Mouse (Mus musculus) heart, postnatal 10 days (tissue): ENCODE measurements around the gene Rab3ip. TPM values are rescaled to one million over a fixed set of nuclear protein-coding genes. Genes with fewer than 3 reads are reported as not detected.

Experiments used
- DNase-seq, 2 experiments: peaks; one replicate each; pipeline ENCODE4 v3.0.0; 2021
- intact Hi-C: fragments of 180-260 bp; cut with DNase I; formaldehyde crosslinking; loops from one replicate; pipeline ENCODE4 v1.15.1; 2025
- total RNA-seq, 2 experiments: library from RNA; stranded (reverse); gene quantifications; 2 replicates each; pipeline ENCODE4 v1.2.3; 2021

Rab3ip gene
- 10 to 100 TPM; 76.8 to 81.6 TPM for total RNA-seq

DNA sequence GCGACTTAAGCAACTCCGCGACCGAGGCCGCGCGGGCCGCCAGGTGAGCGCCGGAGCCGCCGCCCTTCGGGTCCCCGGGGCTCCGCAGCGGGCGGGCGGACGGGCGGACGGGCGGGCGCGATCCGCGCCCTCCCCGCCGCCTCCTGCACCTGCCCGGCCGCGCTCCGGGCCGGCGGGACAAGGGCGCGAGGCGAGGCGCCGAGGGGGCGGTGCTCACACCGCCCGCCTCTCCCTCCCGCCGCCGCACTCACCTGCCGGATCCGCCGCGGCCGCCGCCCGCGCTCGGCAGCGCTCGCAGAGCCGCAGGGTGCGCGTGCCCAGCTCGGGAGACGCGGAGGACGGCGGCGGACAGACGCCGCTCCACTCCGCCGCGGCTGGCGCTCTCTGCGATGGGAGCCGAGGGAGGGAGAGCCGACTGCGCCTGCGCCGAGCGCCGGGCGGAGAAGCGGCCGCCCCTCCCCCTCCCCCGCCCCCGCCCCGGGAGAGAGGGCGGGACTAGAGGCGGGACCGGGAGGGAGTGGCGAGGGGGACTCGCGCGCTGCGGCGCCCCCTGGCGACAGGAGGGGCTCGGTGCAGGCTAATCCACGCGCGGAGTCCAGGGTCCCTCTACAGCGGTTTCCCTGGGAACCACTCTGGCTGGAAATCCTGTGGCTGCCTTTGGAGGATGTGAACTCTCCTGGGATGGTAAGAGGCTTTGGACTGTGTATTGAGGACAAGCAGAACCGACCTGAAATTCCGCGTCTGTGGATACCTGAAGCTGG lies at the start of gene Rab3ip:
Gene Rab3ip (minus strand): TSS at position 761 of the 761 bp plus-strand sequence.
- intact Hi-C loops = no loop called here

DNA sequence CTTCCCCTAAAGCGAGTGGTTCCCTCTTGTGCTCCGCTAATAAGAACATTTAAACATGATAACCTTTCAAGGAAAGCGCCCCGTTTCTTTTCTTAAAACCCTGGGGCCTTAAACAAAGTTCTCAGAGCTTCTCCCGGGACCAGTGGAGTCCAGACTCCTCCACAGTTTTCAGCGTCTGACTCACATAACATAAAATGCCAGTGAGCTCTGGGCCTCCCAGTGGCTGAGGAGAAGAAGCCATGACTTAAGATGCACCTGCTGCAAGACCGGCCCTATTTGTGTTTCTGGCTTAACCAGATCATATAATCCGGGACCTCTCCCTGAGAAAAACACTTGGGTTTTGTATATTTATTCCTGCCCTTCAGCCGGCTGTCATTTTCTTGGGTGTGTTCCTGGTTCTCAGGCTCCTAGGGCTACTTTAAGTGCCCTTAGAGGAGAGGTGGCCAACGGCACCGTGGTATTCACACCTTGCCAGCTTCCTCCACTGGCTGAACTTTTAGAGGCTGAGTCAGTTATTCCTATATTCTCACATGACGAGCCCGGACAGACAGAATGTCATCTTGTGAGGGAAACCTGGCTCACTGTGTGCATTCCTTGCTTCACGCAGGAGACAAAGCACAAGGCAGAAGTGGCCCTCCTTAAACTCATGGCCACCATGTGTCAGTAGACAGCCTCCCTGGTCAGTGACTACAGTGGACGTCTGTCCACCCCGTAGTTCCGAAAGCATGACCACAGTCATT lies 48.3 kb upstream of the Rab3ip start:
- DNase-seq = no peak
- intact Hi-C loops = no loop called here

More for the DNA sequence above, at the start of gene Rab3ip:
- peak; percentile 91 to 93 for DNase-seq

- intact Hi-C loops = no loop called here
- peak; percentile 83 to 88 for DNase-seq
Observed at GRCm38 (mm10) chr10:116996236-116996600, 45.6 kb upstream of the Rab3ip start.

GRCm38 (mm10) chr10:116995584-116996235 lies 45.1 kb upstream of the Rab3ip start:
- intact Hi-C loops = no loop called here
- DNase-seq = no peak

DNA sequence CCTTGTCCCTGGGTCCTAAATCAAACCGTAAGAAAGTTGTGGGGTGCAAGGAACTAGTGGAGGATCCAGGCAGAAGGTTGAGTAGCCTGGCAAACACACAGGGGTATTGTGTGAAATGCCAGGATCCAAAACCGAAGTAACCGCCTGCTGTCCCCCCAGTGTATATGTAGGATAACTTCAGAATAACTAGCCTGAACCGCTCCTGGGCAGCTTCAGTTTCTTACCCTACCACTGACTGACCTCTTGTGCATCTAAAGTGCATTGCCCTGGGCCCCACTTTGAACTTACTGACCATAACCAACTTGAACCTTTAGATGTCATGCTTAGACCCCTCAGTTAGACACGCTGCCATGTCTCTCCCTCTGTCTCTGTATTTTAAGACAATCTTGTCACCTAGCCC lies 44.6 kb upstream of the Rab3ip start:
- DNase-seq = no peak
- intact Hi-C loops = no loop called here

GRCm38 (mm10) chr10:116993971-116994370 lies 43.4 kb upstream of the Rab3ip start:
- DNase-seq = no peak
- intact Hi-C loops = no loop called here

GRCm38 (mm10) chr10:116986264-116987082 lies 35.9 kb upstream of the Rab3ip start, which contains the start of gene Best3:
Gene Best3 (plus strand): TSS chr10:116986314.
- intact Hi-C loops = no loop called here
- peak in 1 of 2 experiments; percentile 16 for DNase-seq

- no peak for DNase-seq
- intact Hi-C loops = no loop called here
Observed at GRCm38 (mm10) chr10:116984836-116985235, 34.3 kb upstream of the Rab3ip start.

DNA sequence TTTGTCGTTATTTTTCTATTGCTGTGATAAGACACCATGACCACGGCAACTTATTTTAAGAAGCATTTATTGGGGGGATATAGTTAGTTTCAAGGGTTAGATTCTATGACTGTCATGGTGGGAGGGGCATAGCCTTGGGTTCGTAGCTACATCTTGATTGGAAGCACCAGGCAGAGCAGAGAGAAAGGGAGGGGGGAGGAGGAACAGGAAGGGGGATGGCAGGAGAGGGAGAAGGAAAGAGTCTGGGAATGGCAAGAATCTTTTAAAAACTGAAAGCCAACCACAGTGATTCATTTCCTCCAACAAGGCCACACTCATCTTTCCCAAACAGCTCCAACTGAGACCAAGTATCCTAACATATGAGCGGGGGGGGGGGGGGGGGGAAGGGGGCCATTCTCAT lies 32.0 kb upstream of the Rab3ip start:
- intact Hi-C loops = no loop called here

DNA sequence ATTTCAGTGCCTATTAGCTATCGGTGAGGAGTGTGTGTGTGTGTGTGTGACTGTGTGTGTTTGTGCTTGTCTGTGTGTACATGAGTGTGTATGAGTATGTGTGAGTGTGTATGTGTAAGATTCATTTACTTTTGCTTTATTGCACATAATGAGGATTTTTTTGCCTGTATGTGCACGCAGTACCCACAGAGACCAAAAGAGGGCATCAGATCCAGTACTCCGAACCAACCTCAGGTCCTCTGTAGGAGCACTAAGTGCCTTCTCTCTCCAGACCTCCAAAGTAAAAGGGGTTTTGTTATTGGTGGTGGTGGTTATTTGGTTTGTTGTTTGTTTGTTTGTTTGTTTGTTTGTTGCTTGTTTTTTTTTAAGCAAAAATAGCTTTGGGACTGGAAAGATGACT lies 30.3 kb upstream of the Rab3ip start:
- DNase-seq = peak in 1 of 2 experiments; percentile 60
- intact Hi-C loops = loop anchor here (2.0 kb wide), 1 partner anchor 54 kb away; no protein-coding TSS in a partner anchor

More for the DNA sequence above, 32.0 kb upstream of the Rab3ip start:
- DNase-seq = no peak

GRCm38 (mm10) chr10:116980273-116980672 lies 29.7 kb upstream of the Rab3ip start:
- no peak for DNase-seq
- intact Hi-C loops = loop anchor here (2.0 kb wide), 1 partner anchor 55 kb away; no protein-coding TSS in a partner anchor

GRCm38 (mm10) chr10:116978841-116979240 lies 28.3 kb upstream of the Rab3ip start:
- intact Hi-C loops = no loop called here
- DNase-seq = no peak

GRCm38 (mm10) chr10:116977858-116978257 lies 27.3 kb upstream of the Rab3ip start:
- DNase-seq = no peak
- intact Hi-C loops = no loop called here

DNA sequence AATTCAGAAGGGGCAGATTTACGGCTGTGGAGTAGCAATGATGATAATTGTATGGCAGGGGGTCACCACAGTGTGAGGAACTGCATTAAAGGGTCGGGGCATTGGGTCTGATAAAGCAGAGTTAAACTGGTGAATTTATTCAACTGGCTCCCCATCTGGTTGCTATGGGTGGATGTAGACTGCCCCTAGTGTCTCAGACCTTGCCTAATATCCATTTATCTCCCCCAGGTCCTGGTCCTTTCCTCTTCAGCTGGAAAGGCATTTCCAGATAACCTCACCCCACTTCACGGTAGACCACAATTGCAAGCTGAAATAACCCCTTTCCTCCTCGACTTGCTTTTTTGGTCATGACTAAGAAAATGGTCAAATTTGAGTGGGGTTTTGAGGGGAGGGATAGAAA lies 26.9 kb upstream of the Rab3ip start:
- intact Hi-C loops = no loop called here
- DNase-seq = no peak

DNA sequence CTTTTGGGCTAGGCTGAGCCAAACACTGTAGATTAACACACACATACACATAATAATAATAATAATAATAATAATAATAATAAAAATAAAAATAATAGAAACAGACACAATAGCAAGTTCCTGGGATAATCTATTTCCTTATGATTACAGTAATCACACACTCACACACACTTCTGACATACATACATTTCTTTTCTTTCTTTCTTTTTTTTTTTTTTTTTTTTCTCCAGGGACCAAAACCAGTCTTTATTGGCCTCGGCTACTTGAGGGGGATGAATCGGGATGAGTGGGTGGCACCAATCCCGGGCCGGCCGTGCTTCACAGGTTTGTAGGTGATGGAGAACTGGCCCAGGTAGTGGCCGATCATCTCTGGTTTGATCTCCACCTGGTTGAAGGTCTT lies 21.9 kb upstream of the Rab3ip start, which contains the start of gene Gm10271:
Gene Gm10271 (minus strand): TSS at position 101 of the 400 bp plus-strand sequence.
- intact Hi-C loops = no loop called here
- DNase-seq = no peak

- intact Hi-C loops = no loop called here
- DNase-seq = no peak
Observed at GRCm38 (mm10) chr10:116968741-116969140, 18.2 kb upstream of the Rab3ip start.

DNA sequence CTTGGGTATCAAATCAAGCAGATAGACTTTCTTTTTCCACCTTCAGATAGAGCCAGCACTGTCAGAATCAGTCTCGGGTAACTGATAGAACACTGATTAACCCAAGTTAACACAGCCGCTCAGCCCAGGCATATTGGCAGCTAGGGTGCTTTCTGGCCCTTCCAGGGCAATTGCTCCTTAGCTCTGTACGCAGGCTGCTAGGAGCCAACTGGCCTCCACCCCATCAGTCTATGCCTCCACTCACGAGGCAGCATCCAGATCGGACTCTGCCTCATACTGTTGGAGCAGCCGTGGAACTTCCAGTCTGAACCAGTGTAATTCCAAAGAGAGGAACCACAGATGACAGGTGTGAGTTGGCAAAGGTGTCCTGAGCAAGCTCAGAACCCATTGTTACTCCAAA lies 15.5 kb upstream of the Rab3ip start:
- DNase-seq = no peak
- intact Hi-C loops = no loop called here

- peak; percentile 65 to 70 for DNase-seq
- intact Hi-C loops = no loop called here
Observed at GRCm38 (mm10) chr10:116965297-116965696, 14.7 kb upstream of the Rab3ip start.

- intact Hi-C loops = no loop called here
- DNase-seq = no peak
Observed at GRCm38 (mm10) chr10:116964571-116964970, 14.0 kb upstream of the Rab3ip start.

DNA sequence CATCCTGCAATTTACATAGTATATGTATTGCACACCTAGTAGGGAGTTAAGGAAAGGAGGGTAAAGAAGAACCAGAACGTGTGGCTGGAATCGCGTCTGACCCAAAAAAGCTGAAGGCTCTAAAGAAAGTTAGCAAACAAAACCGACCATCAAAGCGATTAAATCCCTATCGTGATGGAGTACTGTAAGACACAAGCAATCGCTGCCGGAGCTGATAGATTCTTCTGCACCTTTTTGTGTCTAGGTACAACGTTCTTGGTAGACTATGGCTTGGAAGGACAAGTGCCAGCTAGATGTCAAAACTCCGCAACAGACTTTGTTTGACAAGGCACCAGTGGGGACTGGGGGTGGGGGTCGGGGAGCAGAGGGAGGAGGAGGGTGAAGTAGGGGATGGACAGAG lies 13.5 kb upstream of the Rab3ip start:
- intact Hi-C loops = no loop called here
- DNase-seq = no peak
